Mouse (Mus musculus): ENCODE results near the gene Tph1.
"Not testable (repeated sequence)": the region's sequence is repeated elsewhere in the genome, so short reads cannot be mapped to it uniquely, and the experiment has no call there.

The Tph1 gene

GRCm38 (mm10) chr7:46672160-46672672 is at the start of gene Tph1:
Gene Tph1 (minus strand): TSS chr7:46672537.
- no peak for DNase-seq (ENCODE audit: inconsistent age in 2 of 2, low spot score in 1 of 2)

GRCm38 (mm10) chr7:46720460-46720859 is 48.1 kb upstream of the Tph1 start:
- DNase-seq (ENCODE audit: inconsistent age in 2 of 2, low spot score in 1 of 2) = no peak

GRCm38 (mm10) chr7:46719526-46719925 is 47.2 kb upstream of the Tph1 start:
- peak in 1 of 2 experiments; percentile 59 for DNase-seq (ENCODE audit: inconsistent age in 2 of 2, low spot score in 1 of 2)

GRCm38 (mm10) chr7:46718591-46719270 is 46.4 kb upstream of the Tph1 start:
- DNase-seq (ENCODE audit: inconsistent age in 2 of 2, low spot score in 1 of 2) = no peak

DNA sequence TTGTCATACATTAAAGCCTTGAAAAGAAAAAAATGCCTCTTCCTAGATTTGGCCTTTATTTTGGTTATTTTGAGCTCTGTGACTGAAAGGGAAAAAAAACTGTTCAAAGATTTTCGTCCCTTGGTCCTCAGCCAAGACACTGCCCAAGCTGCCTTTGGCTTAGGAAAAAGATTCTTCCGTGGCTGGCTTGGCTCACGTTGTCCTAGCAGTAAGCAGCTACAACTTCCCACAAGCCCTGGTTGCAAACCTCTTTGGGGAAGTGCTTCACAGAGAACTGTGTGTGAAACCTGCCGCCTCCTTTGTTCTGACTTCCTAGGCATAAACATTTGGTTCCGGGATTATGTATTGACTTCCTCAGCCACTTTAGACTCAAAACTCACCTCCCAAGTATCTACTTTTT is 44.6 kb upstream of the Tph1 start:
- DNase-seq (ENCODE audit: inconsistent age in 2 of 2, low spot score in 1 of 2) = peak; percentile 47 to 78

GRCm38 (mm10) chr7:46715600-46715999 is 43.3 kb upstream of the Tph1 start, which contains the start of gene Saa3:
Gene Saa3 (minus strand): TSS chr7:46715700.
- no peak for DNase-seq (ENCODE audit: inconsistent age in 2 of 2, low spot score in 1 of 2)

DNA sequence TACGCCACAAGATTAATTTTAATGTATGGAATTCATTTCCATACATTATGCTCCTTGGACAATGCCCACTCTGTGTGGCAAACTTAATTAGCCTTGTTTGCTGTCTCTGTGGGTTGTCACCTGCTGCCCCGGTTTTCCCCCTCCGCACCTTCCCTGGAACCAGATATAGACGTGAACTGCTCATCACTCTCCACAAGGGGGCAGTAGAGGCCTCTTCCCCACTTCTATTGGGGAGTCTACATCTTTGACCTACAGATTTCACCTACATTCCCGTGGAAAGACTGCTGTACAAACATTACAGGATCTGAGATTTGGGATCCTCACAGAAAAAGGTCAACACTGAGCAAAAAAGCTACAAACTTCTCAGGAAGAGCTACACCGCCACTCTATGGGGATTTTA is 42.2 kb upstream of the Tph1 start:
- peak; percentile 62 to 89 for DNase-seq (ENCODE audit: inconsistent age in 2 of 2, low spot score in 1 of 2)

- no peak for DNase-seq (ENCODE audit: inconsistent age in 2 of 2, low spot score in 1 of 2)
Measured at GRCm38 (mm10) chr7:46712250-46712649, 39.9 kb upstream of the Tph1 start.

GRCm38 (mm10) chr7:46710390-46710844 is 38.1 kb upstream of the Tph1 start, which contains the start of gene Saal1:
Gene Saal1 (minus strand): TSS chr7:46710680.
- peak; percentile 81 to 94 for DNase-seq (ENCODE audit: inconsistent age in 2 of 2, low spot score in 1 of 2)

GRCm38 (mm10) chr7:46700521-46701025 is 28.2 kb upstream of the Tph1 start:
- DNase-seq (ENCODE audit: inconsistent age in 2 of 2, low spot score in 1 of 2) = no peak

- DNase-seq (ENCODE audit: inconsistent age in 2 of 2, low spot score in 1 of 2) = no peak
Measured at GRCm38 (mm10) chr7:46696754-46697153, 24.4 kb upstream of the Tph1 start.

DNA sequence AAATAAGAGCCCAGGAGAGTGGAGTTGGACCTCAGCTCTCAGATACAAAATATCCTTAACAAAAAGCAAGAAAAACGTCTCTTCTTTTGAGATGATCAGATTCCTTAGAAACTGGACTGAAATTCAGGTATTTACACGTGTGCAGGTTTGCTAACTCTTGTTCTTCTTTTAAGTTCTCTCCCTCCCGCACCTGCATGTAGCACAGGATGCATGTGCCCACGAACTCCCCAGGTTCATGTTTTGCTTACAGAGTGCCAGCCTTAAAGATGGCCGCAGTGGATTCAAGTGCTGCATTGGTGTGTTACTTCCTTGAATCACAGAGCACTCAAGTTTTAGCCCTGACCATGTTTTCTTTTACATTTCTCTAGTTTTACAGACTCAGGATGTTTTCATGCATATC is 14.5 kb upstream of the Tph1 start:
- DNase-seq (ENCODE audit: inconsistent age in 2 of 2, low spot score in 1 of 2) = no peak

- no peak for DNase-seq (ENCODE audit: inconsistent age in 2 of 2, low spot score in 1 of 2)
Measured at GRCm38 (mm10) chr7:46680732-46681131, 8.4 kb upstream of the Tph1 start.

GRCm38 (mm10) chr7:46679044-46679443 is 6.7 kb upstream of the Tph1 start:
- not testable (repeated sequence) for DNase-seq (ENCODE audit: inconsistent age in 2 of 2, low spot score in 1 of 2)

DNA sequence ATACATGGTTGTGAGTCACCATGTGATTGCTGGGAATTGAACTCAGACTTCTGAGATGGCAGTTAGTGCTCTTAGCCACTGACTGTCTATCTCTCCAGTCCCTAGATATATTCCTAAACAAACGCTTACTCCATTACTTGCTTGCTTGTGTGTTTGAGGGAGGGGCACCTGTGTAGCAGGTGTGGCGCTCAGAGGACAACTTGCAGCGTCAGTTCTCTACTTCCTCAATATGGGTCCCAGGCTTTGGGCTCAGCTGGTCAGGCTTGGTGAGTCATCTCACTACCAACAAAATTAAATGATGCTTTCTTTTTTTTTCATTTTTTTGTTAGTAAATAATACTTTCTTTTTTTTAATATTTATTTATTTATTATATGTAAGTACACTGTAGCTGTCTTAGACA is 6.1 kb upstream of the Tph1 start:
- DNase-seq (ENCODE audit: inconsistent age in 2 of 2, low spot score in 1 of 2) = no peak

GRCm38 (mm10) chr7:46676808-46677360 is 4.5 kb upstream of the Tph1 start:
- no peak for DNase-seq (ENCODE audit: inconsistent age in 2 of 2, low spot score in 1 of 2)

DNA sequence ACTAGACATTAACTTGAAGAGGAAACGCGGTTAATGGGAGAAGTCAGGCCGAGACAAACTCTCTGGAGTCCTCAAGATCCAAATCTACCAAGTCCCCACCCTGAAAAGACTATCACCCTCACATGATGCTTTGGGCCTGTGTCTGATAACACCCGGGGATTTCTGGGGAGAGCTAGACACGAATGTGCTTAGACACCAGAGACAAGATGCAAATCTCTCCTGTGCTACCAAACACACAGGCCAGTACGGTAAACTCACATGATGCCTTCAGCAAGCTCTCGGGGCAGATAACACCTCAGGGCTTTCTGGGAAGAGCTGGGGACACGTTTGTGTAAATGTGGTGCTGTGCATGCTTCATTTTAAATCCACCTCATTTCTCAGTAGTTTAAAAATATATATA is 3.5 kb upstream of the Tph1 start:
- DNase-seq (ENCODE audit: inconsistent age in 2 of 2, low spot score in 1 of 2) = no peak

GRCm38 (mm10) chr7:46675061-46675460 is 2.7 kb upstream of the Tph1 start:
- no peak for DNase-seq (ENCODE audit: inconsistent age in 2 of 2, low spot score in 1 of 2)

DNA sequence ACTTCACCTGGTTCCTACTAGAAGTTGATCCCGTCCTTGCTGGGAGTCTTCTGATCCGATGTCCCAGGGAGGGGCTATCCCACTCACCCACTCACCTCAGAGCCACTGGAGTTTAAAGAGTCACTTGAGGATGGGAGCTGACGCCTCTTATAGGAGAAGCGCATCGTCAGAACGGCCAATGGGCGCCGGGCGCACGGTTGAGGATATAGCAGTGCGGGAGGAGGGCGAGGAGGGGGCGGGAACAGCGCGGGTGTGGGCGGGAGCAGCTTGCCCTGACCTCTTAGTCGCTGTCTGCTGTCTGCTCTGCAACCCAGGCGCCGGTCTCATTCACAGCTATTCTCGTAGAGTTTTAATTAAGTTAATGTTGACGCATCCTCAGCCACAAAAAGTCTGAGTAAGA is 5.1 kb downstream of the Tph1 start:
- DNase-seq (ENCODE audit: inconsistent age in 2 of 2, low spot score in 1 of 2) = no peak

DNA sequence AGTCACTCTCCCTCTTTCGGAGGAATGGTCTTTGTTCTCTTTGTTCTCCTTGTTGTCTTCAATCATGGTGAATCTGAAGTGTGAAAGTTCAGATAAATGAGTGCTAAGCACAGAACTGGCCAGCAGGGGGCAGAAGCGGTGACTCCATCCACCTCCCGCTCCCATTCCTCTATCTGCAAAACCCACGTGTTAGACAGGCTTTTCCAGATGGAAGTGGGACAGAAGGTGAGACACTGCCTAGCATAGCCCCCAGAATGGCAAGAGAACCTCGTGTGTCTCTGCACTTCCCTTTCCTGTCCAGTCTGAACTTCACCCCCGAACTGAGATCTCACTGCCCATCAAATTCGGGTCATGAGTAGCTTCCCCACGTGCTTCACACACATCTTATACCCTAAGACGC is 7.1 kb downstream of the Tph1 start:
- peak; percentile 14 to 65 for DNase-seq (ENCODE audit: inconsistent age in 2 of 2, low spot score in 1 of 2)

DNA sequence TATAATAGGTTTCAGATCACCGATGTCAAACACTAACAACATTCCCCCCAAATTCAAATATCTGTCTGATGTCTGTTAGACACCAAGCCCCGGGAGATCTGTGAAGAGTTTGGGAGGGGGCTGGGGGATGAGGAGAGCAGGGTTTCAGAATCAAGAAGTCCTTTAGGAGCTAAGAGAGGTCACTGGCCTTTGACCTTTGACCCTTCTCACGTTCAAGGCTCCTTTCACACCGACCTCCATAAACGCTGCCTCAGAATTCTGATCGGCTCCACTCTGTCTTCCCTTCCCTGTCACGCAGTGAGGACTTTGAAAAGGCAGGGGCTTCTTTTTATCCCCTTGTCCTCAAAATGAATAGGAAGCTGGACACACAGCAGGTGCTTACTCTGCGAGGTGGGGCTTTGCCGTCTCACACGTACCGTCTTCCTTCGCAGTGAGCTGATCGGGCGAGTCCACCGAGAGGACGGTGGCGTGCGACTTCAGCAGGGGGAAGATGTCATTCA is 10.7 kb downstream of the Tph1 start:
- no peak for DNase-seq (ENCODE audit: inconsistent age in 2 of 2, low spot score in 1 of 2)

GRCm38 (mm10) chr7:46652279-46652678 is 20.1 kb downstream of the Tph1 start:
- DNase-seq (ENCODE audit: inconsistent age in 2 of 2, low spot score in 1 of 2) = no peak

Measured in adrenal gland, adult (tissue).